Mouse (Mus musculus) myocyte (in vitro differentiated cells): ENCODE data around the gene Spryd3.

Source experiments
- E2F4 ChIP-seq: IDR thresholded peaks from one replicate; pipeline ENCODE4 v1.6.1; 2011; ENCODE audit warnings: mild to moderate bottlenecking, control low read depth, moderate library complexity; ENCODE audit not compliant: insufficient read depth
- MAX ChIP-seq: IDR thresholded peaks from one replicate; pipeline ENCODE4 v1.6.1; 2011; ENCODE audit warnings: low read depth, mild to moderate bottlenecking, control low read depth
- POLR2A ChIP-seq: IDR thresholded peaks from one replicate; pipeline ENCODE4 v1.6.1; 2011; ENCODE audit warnings: low read depth, mild to moderate bottlenecking, control low read depth, moderate library complexity; ENCODE audit not compliant: insufficient read length
- SRF ChIP-seq: IDR thresholded peaks from one replicate; pipeline ENCODE4 v1.6.1; 2011; ENCODE audit warnings: low read depth; ENCODE audit not compliant: control insufficient read depth, insufficient read length
- TCF3 ChIP-seq: IDR thresholded peaks from one replicate; pipeline ENCODE4 v1.6.1; 2011; ENCODE audit warnings: low read depth, control low read depth; ENCODE audit not compliant: insufficient read length

- TF ChIP-seq POLR2A (no peak), MAX (no peak), E2F4 (no peak), TCF3 (no peak), SRF (no peak)
These were observed 28.1 kb downstream of the Spryd3 start for GRCm38 (mm10) chr15:102107689-102108573.
